Mouse (Mus musculus): ENCODE results near the gene Mbd3.

DNA sequence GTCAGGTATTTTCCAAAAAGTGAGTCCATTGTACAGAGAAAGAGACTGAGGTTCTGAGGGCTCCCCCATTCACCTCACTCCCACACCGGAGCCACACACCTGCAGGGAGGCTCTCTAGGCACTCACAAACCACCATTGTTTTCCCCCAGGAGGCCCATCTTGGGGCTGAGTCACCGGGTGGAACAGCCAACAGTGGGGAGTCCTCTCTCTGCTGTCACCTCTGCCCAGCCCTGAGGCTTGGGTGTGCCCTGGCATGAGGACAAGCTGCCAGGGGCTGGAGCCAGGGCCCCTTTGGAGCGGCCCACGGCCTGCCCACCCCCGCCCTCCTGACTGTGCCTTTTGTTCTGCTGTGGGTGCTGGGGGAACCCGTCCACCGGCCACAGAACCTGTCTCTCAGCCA is 36.4 kb upstream of the Mbd3 start:
- TF ChIP-seq CTCF (IDR thresholded peaks at IDR 0.05; ENCODE audit: extremely low read depth, insufficient read depth, low read length) (no peak), POLR2A (IDR thresholded peaks at IDR 0.05; ENCODE audit: extremely low read depth, insufficient read depth, low read length) (no peak)
